Mouse (Mus musculus) forebrain, postnatal 0 days (tissue): ENCODE results near the gene Atxn1. TPM values are rescaled to one million over a fixed set of nuclear protein-coding genes. Genes with fewer than 3 reads are reported as not detected.

Experiments used
- ATAC-seq: fragments of 200-750 bp; cut with Nextera tagmentation; 2 replicates; pipeline ENCODE4 v1.8.0; 2017; ENCODE audit warnings: mild to moderate bottlenecking, moderate library complexity
- DNase-seq: peaks from one replicate; pipeline ENCODE4 v3.0.0-alpha.2; 2015
- H3K27ac ChIP-seq: fragments of 300-500 bp; sonication (generic); 2 replicates; pipeline ENCODE4 v1.5.1; 2014; ENCODE audit warnings: low read depth, mild to moderate bottlenecking, antibody characterized with exemption, low read length, moderate library complexity, mixed read lengths
- H3K27me3 ChIP-seq: fragments of 300-500 bp; sonication (generic); 2 replicates; pipeline ENCODE4 v1.6.1; 2014; ENCODE audit warnings: mild to moderate bottlenecking, low read length, mixed read lengths; ENCODE audit not compliant: insufficient read depth
- H3K36me3 ChIP-seq: fragments of 300-500 bp; sonication (generic); 2 replicates; pipeline ENCODE4 v1.6.1; 2014; ENCODE audit warnings: mild to moderate bottlenecking, moderate library complexity; ENCODE audit not compliant: insufficient read depth
- H3K4me1 ChIP-seq: fragments of 300-500 bp; sonication (generic); 2 replicates; pipeline ENCODE4 v1.6.1; 2014; ENCODE audit warnings: antibody characterized with exemption; ENCODE audit not compliant: insufficient read depth
- H3K4me2 ChIP-seq: fragments of 300-500 bp; sonication (generic); 2 replicates; pipeline ENCODE4 v1.6.1; 2014; ENCODE audit warnings: low read depth, mild to moderate bottlenecking, moderate library complexity
- H3K4me3 ChIP-seq: fragments of 300-500 bp; sonication (generic); 2 replicates; pipeline ENCODE4 v1.5.1; 2014; ENCODE audit warnings: low read depth, low read length, mixed read lengths
- H3K9ac ChIP-seq: fragments of 300-500 bp; sonication (generic); 2 replicates; pipeline ENCODE4 v1.6.1; 2014; ENCODE audit warnings: mild to moderate bottlenecking
- H3K9me3 ChIP-seq: fragments of 300-500 bp; sonication (generic); 2 replicates; pipeline ENCODE4 v1.6.1; 2016; ENCODE audit warnings: low read length
- CTCF ChIP-seq: sonication (generic); IDR thresholded peaks from 2 replicates; pipeline ENCODE4 v1.5.1; 2016; ENCODE audit warnings: antibody characterized with exemption, control low read depth, low read depth
- WGBS: fragments of 180-500 bp; shearing (Covaris S2); extraction: QIAGEN DNeasy Blood & Tissue Kit; methylation state at CpG from one replicate; pipeline ENCODE4 v1.1.7; 2014; 5-methylcytosine and 5-hydroxymethylcytosine counted together
- polyA plus RNA-seq: library from polyadenylated mRNA; unstranded; fragments of >200 nt; fragmentation: Nextera tagmentation; extraction: Ambion mirVana; gene quantifications from 2 replicates; pipeline ENCODE4 v1.2.1, GENCODE M21; 2015
- total RNA-seq: library from RNA; depleted of rRNA; stranded (reverse); fragments of >200 nt; gene quantifications from 2 replicates; pipeline ENCODE4 v1.2.3, GENCODE M21; 2014

Atxn1 gene
- total and polyA plus RNA-seq, 2 experiments from 2014 or later, result 13.0 to 32.3 TPM

GRCm38 (mm10) chr13:45628341-45628740 is 336.5 kb downstream of the Atxn1 start:
- Histone ChIP-seq H3K36me3 (no peaks in the 10 kb centered on the region), H3K4me2 (no peak overlapping the region), H3K9me3 (no peaks in the 10 kb centered on the region), H3K27me3 (no peaks in the 10 kb centered on the region), H3K27ac (no peak overlapping the region), H3K4me3 (no peak overlapping the region), H3K4me1 (no peaks in the 10 kb centered on the region), H3K9ac (no peak overlapping the region)
- 32% methylated on average over 8 of the region's 8 CpGs for WGBS
- DNase-seq (no peak), ATAC-seq (peak; percentile 38)
- TF ChIP-seq CTCF, result no peak

- WGBS, result 87% methylated on average over 8 of the region's 8 CpGs
- no peak for ATAC-seq
- no peaks in the 10 kb centered on the region for H3K27me3 ChIP-seq
- H3K27ac ChIP-seq, result no peak overlapping the region
- H3K4me3 ChIP-seq, result no peak overlapping the region
- no peak for DNase-seq
- TF ChIP-seq CTCF, result no peak
- H3K9ac ChIP-seq, result no peak overlapping the region
- H3K9me3 ChIP-seq, result no peaks in the 10 kb centered on the region
- H3K36me3 ChIP-seq, result no peaks in the 10 kb centered on the region
- no peak overlapping the region for H3K4me2 ChIP-seq
- H3K4me1 ChIP-seq, result no peaks in the 10 kb centered on the region
Measured at GRCm38 (mm10) chr13:45627206-45627751, 337.5 kb downstream of the Atxn1 start.

GRCm38 (mm10) chr13:45625740-45626139 is 339.1 kb downstream of the Atxn1 start:
- no peak overlapping the region for H3K27ac ChIP-seq
- 91% methylated on average over 5 of the region's 5 CpGs for WGBS
- H3K27me3 ChIP-seq, result no peaks in the 10 kb centered on the region
- TF ChIP-seq CTCF, result no peak
- no peak overlapping the region for H3K4me3 ChIP-seq
- H3K4me2 ChIP-seq, result no peak overlapping the region
- H3K9me3 ChIP-seq, result no peaks in the 10 kb centered on the region
- no peaks in the 10 kb centered on the region for H3K4me1 ChIP-seq
- H3K36me3 ChIP-seq, result no peaks in the 10 kb centered on the region
- H3K9ac ChIP-seq, result no peak overlapping the region
- DNase-seq (no peak), ATAC-seq (no peak)

GRCm38 (mm10) chr13:45623846-45624245 is 341.0 kb downstream of the Atxn1 start:
- Histone ChIP-seq H3K36me3 (no peaks in the 10 kb centered on the region), H3K27ac (no peak overlapping the region), H3K9ac (no peak overlapping the region), H3K9me3 (no peaks in the 10 kb centered on the region), H3K4me1 (no peaks in the 10 kb centered on the region), H3K4me2 (no peak overlapping the region), H3K4me3 (no peak overlapping the region), H3K27me3 (no peaks in the 10 kb centered on the region)
- DNase-seq (no peak), ATAC-seq (no peak)
- 77% methylated on average over 1 of the region's 1 CpGs for WGBS
- TF ChIP-seq CTCF, result no peak

- DNase-seq (no peak), ATAC-seq (no peak)
- H3K9me3 ChIP-seq, result no peaks in the 10 kb centered on the region
- H3K27me3 ChIP-seq, result no peaks in the 10 kb centered on the region
- no peaks in the 10 kb centered on the region for H3K4me1 ChIP-seq
- no peak overlapping the region for H3K4me2 ChIP-seq
- H3K9ac ChIP-seq, result no peak overlapping the region
- H3K36me3 ChIP-seq, result no peaks in the 10 kb centered on the region
- H3K4me3 ChIP-seq, result no peak overlapping the region
- 71% methylated on average over 4 of the region's 4 CpGs for WGBS
- H3K27ac ChIP-seq, result no peak overlapping the region
- TF ChIP-seq CTCF, result no peak
Measured at GRCm38 (mm10) chr13:45622871-45623546, 341.8 kb downstream of the Atxn1 start.

- 69% methylated on average over 12 of the region's 12 CpGs for WGBS
- Histone ChIP-seq H3K27me3 (no peaks in the 10 kb centered on the region), H3K9me3 (no peaks in the 10 kb centered on the region), H3K4me2 (no peak overlapping the region), H3K4me1 (no peaks in the 10 kb centered on the region), H3K9ac (no peak overlapping the region), H3K27ac (peak overlapping the region; percentile 59), H3K4me3 (no peak overlapping the region), H3K36me3 (no peaks in the 10 kb centered on the region)
- ATAC-seq (peak; percentile 70), DNase-seq (no peak)
- TF ChIP-seq CTCF, result no peak
Measured at GRCm38 (mm10) chr13:45620687-45621086, 344.1 kb downstream of the Atxn1 start.

- H3K27me3 ChIP-seq, result no peaks in the 10 kb centered on the region
- no peak overlapping the region for H3K9ac ChIP-seq
- H3K4me2 ChIP-seq, result no peak overlapping the region
- peak overlapping the region; percentile 59 for H3K27ac ChIP-seq
- no peak for TF ChIP-seq CTCF
- ATAC-seq (peak; percentile 73), DNase-seq (peak; percentile 56)
- no peaks in the 10 kb centered on the region for H3K4me1 ChIP-seq
- H3K9me3 ChIP-seq, result no peaks in the 10 kb centered on the region
- H3K4me3 ChIP-seq, result no peak overlapping the region
- 36% methylated on average over 7 of the region's 7 CpGs for WGBS
- H3K36me3 ChIP-seq, result no peaks in the 10 kb centered on the region
Measured at GRCm38 (mm10) chr13:45620281-45620680, 344.5 kb downstream of the Atxn1 start.
